Mouse (Mus musculus) kidney, adult 2 months (tissue): ENCODE results near the gene Gm45753. TPM values are rescaled to one million over a fixed set of nuclear protein-coding genes. Genes with fewer than 3 reads are reported as not detected.

Experiments
- DNase-seq: peaks from one replicate; pipeline ENCODE4 v3.0.0; 2021
- H3K27ac ChIP-seq: fragments of 200-500 bp; 2 replicates; pipeline ENCODE4 v1.5.1; 2012; ENCODE audit warnings: low read depth, low read length, control low read depth, inconsistent platforms; ENCODE audit not compliant: insufficient read depth
- H3K27me3 ChIP-seq: fragments of 200-500 bp; replicated peaks from 2 replicates; pipeline ENCODE4 v1.6.1; 2012; ENCODE audit warnings: mild to moderate bottlenecking, moderate library complexity, low read length, inconsistent platforms; ENCODE audit not compliant: control insufficient read depth, insufficient read depth
- H3K36me3 ChIP-seq: fragments of 200-500 bp; 2 replicates; pipeline ENCODE4 v1.6.1; 2012; ENCODE audit warnings: mild to moderate bottlenecking, moderate library complexity, low read length, inconsistent platforms; ENCODE audit not compliant: control insufficient read depth, insufficient read depth
- H3K4me1 ChIP-seq: fragments of 200-500 bp; 2 replicates; pipeline ENCODE4 v1.6.1; 2011; ENCODE audit warnings: low read length; ENCODE audit not compliant: control insufficient read depth, insufficient read depth
- H3K4me3 ChIP-seq: fragments of 200-500 bp; 2 replicates; pipeline ENCODE4 v1.5.1; 2011; ENCODE audit warnings: mild to moderate bottlenecking, low read depth, low read length, control low read depth; ENCODE audit not compliant: insufficient read depth
- CTCF ChIP-seq: fragments of 200-500 bp; conservative IDR thresholded peaks from 2 replicates; pipeline ENCODE4 v1.5.1; 2011; ENCODE audit warnings: low read depth, mild to moderate bottlenecking, control low read depth, low read length, moderate library complexity, mixed read lengths; ENCODE audit not compliant: insufficient read depth, insufficient read length
- POLR2A ChIP-seq: fragments of 200-500 bp; IDR thresholded peaks from one replicate; pipeline ENCODE4 v1.6.1; 2011; ENCODE audit warnings: low read depth, low read length, control low read depth
- WGBS: fragments of 180-500 bp; shearing (Covaris S2); methylation state at CpG from one replicate; pipeline ENCODE4 v1.1.7; 2018; 5-methylcytosine and 5-hydroxymethylcytosine counted together
- polyA plus RNA-seq: library from polyadenylated mRNA; depleted of rRNA; stranded (reverse); fragments of >200 nt; gene quantifications from 2 replicates; pipeline ENCODE4 v1.2.3, GENCODE M21; 2012

The Gm45753 gene
- polyA plus RNA-seq, 1 experiment: 0.25 TPM

DNA sequence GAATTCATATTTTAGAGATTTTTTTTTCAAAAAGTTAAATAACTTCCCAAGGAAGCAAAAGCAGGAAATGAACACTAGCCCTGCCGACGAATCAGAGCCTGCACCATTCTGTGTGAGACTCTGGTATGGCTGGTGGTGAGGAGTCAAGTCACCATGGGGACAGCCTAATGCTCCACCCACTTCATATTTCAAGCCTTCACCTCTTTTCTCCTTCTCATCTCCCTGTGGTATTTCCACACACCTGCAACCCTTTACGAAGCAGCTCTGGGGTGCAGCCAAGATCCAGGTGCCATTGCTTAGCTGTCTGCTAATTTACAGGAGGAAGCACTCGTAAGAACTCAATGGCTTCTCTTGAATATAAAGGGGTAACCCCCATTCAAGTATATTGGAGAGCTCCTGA, 2.7 kb upstream of the Gm45753 start:
- 84% methylated on average over 4 of the region's 4 CpGs for WGBS
- no peak overlapping the region for H3K27ac ChIP-seq

DNA sequence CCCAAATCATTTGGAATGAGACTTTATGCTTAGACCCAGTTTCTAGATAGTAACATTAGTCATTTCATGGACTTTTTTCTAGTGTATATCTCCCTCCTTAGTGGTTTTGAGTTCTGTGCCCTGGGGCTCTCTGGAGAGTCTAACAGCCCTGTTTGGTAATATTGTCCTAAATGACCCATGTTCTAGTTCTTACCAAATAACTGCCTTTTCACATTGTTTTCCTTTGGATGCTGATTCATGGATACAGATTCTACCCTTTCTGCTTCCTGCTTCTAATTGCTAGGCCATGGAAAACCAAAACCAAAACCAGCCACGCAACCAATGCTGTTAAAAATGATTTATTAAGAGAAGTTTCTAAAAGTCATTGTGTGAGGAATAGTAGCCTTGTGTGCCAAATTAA, 2.8 kb downstream of the Gm45753 start:
- no peak for DNase-seq

More for the DNA sequence above, 2.7 kb upstream of the Gm45753 start:
- H3K4me1 ChIP-seq: no peaks in the 10 kb centered on the region
- H3K4me3 ChIP-seq: no peak overlapping the region
- no peak for DNase-seq
- no peak for TF ChIP-seq CTCF
- peaks cover 1% of the 10 kb centered on the region; the same call in 1 of the 2 replicates for H3K36me3 ChIP-seq
- H3K27me3 ChIP-seq: no peaks in the 10 kb centered on the region

DNA sequence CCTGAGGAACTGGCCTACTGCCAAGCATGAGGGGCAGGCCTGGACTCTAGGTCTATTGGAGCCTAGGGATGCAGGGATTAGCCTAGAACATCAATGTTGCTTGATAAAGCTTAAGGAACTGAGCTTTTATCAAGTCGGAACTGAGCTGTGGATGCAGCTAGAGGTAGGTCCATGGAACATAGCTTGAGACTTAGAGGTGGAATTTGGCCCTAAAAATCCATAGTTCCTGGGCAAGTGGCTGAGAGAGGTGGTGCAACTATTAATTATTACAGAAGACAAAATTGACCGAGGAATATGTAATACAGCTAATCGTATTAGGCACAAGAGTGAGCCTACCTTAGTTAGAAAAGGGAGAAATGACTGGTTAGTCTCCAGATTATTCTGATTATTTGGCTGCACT, 3.9 kb downstream of the Gm45753 start:
- Histone ChIP-seq H3K4me3 (no peak overlapping the region), H3K27me3 (no peaks in the 10 kb centered on the region), H3K27ac (no peak overlapping the region), H3K36me3 (peaks cover 1% of the 10 kb centered on the region; the same call in 1 of the 2 replicates), H3K4me1 (no peaks in the 10 kb centered on the region)
- no peak for TF ChIP-seq CTCF
- DNase-seq: no peak
- 90% methylated on average over 3 of the region's 3 CpGs for WGBS

More for the DNA sequence above, 2.8 kb downstream of the Gm45753 start:
- peaks cover 1% of the 10 kb centered on the region; the same call in 1 of the 2 replicates for H3K36me3 ChIP-seq
- no peaks in the 10 kb centered on the region for H3K27me3 ChIP-seq
- no peak overlapping the region for H3K4me3 ChIP-seq
- H3K27ac ChIP-seq: no peak overlapping the region
- TF ChIP-seq CTCF (no peak), POLR2A (no peak)
- 49% methylated on average over 1 of the region's 1 CpGs for WGBS
- H3K4me1 ChIP-seq: no peaks in the 10 kb centered on the region

DNA sequence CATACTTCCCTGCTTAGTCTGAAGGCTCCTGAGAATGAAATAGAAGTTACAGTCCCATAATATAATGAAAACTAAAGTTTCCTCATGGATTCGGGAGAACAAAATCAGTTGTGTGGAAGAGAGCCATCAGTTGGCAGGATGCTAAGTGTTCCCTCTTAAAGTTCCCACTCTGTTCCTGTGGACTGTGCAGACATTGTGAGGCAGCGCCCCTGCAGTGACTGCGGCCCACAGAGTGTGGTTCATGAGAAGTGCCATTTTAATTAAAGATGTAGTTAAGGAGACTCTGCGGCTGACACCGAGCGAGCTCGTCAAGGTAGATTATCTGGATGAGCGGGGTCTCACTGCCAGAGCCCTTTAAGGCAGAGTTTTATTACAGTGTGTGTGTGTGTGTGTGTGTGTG, 5.9 kb downstream of the Gm45753 start:
- no peak for DNase-seq
- Histone ChIP-seq H3K27me3 (no peaks in the 10 kb centered on the region), H3K4me1 (no peaks in the 10 kb centered on the region), H3K27ac (no peak overlapping the region), H3K36me3 (no peaks in the 10 kb centered on the region; the same call in 1 of the 2 replicates), H3K4me3 (no peak overlapping the region)
- 64% methylated on average over 8 of the region's 8 CpGs for WGBS
- no peak for TF ChIP-seq CTCF
- TF ChIP-seq POLR2A: no peak

DNA sequence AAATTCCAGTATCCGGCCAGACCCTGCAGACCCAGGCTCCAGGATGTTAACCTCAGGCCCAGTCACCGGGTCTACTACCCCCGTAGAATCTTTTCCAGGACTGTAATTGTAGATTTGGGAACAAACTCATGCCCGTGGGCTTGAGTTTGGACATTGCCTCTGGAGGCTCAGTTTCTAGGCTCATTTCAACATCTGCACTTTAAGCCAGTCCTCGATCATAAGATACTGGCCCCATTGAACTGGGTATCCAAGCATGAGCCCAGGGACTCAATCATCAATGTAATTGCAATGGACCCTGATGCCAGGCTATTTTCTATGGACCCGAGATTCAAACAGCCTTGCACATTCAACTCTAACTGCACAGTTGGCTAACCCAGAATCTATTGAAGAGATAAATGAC, 13.0 kb downstream of the Gm45753 start:
- H3K36me3 ChIP-seq: no peaks in the 10 kb centered on the region
- H3K4me3 ChIP-seq: no peak overlapping the region
- no peaks in the 10 kb centered on the region for H3K27me3 ChIP-seq
- no peak for DNase-seq
- H3K4me1 ChIP-seq: no peaks in the 10 kb centered on the region
- whole genome bisulfite sequencing: 84% methylated on average over 6 of the region's 6 CpGs
- no peak overlapping the region for H3K27ac ChIP-seq
- no peak for TF ChIP-seq CTCF
- TF ChIP-seq POLR2A: no peak

DNA sequence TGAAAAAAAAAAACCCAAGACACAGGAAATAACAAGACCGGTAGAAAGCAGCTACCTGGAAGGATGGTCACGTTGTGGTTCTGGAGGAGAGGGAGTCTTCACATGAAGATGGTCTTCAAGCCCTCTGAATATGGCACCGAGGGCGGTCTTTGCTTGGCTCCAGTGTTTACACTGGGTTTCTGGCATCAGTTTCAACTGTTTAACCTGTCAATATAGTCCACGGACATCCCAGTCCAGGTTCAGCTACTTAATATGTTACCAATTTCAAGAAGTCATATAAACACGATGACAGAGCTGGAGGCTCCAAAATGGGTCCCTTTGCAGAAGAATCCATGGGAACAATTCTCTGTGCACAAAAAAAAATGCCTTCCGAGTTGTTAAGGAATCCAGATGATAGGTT, 13.6 kb downstream of the Gm45753 start, which contains the start of gene Klkb1:
Klkb1 (minus strand) TSS at position 173 of the 400 bp plus-strand sequence.
- H3K36me3 ChIP-seq: no peaks in the 10 kb centered on the region
- no peaks in the 10 kb centered on the region for H3K4me1 ChIP-seq
- WGBS: 70% methylated on average over 7 of the region's 7 CpGs
- no peaks in the 10 kb centered on the region for H3K27me3 ChIP-seq
- TF ChIP-seq POLR2A: no peak
- TF ChIP-seq CTCF: no peak
- no peak within 1 kb of the TSS for H3K4me3 ChIP-seq
- DNase-seq: no peak
- H3K27ac ChIP-seq: no peak within 1 kb of the TSS

GRCm38 (mm10) chr8:45291790-45292189, 16.5 kb downstream of the Gm45753 start:
- no peaks in the 10 kb centered on the region for H3K36me3 ChIP-seq
- H3K27ac ChIP-seq: no peak overlapping the region
- no peaks in the 10 kb centered on the region for H3K27me3 ChIP-seq
- TF ChIP-seq POLR2A (no peak), CTCF (no peak)
- no peaks in the 10 kb centered on the region for H3K4me1 ChIP-seq
- H3K4me3 ChIP-seq: no peak overlapping the region
- 91% methylated on average over 2 of the region's 2 CpGs for WGBS
- no peak for DNase-seq

DNA sequence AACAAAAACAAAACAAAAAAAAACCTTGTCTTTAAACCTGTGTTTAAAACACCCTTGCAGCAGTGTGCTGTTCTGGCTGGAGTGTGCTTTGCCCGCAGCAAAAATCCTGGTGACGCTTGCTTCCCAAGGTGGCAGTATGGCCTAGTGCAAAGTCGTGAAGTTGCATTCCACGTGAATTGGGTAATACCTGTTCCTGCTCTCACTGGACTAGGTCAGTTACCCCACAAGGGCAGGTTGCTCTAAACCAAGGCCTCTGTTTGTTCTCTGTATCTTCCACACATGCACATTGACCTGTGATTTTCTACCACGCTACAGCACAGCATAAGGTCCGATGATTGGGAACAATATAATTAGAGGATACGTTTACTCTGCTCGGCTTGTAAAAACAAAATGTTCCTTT, 26.6 kb downstream of the Gm45753 start:
- no peaks in the 10 kb centered on the region for H3K36me3 ChIP-seq
- H3K4me1 ChIP-seq: no peaks in the 10 kb centered on the region
- H3K4me3 ChIP-seq: no peak overlapping the region
- H3K27ac ChIP-seq: no peak overlapping the region
- DNase-seq: peak; percentile 37
- 65% methylated on average over 8 of the region's 8 CpGs for WGBS
- H3K27me3 ChIP-seq: no peaks in the 10 kb centered on the region
- TF ChIP-seq CTCF (peak; percentile 16; the same call in 1 of the 2 replicates), POLR2A (no peak)
